Mouse (Mus musculus) heart, postnatal 0 days (tissue): ENCODE measurements at regions not wholly inside any gene's neighbourhood (a gene's known extent, or its start where the extent isn't known, plus 50 kb on each side); places are given as distances from the start of the nearest gene placed in this dataset.

Experiments used
- CTCF ChIP-seq: IDR thresholded peaks from 2 replicates; pipeline ENCODE4 v1.5.1; 2016; ENCODE audit warnings: antibody characterized with exemption, control low read depth, low read depth
- EP300 ChIP-seq: IDR thresholded peaks from 2 replicates; pipeline ENCODE4 v1.6.1; 2016; ENCODE audit warnings: antibody characterized with exemption, low read depth

DNA sequence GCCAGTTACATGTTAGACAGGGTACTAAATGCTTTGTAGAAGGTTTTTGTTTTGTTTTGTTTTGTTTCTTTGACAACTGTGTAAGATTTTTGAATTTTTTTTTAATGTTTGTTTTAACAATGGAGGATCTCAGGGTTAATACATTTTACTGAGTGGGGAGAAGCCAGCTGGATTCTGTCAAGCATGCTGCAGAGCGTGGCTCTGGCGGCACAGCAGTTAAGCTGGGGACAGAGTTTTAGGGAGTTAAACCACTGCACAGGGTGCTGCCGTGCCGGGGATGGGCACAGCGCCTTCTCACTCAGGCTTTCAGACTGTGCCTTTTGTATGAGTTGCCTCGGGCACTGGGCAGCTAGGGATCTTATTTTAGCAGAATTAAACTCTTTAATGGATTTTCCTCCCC is 159.8 kb downstream of the Zfp326 start:
- TF ChIP-seq CTCF (no peak), EP300 (no peak)
